Mouse (Mus musculus): ENCODE results near the gene Egfem1. TPM values are rescaled to one million over a fixed set of nuclear protein-coding genes. Genes with fewer than 3 reads are reported as not detected.

Gene Egfem1
- total and polyA plus RNA-seq, 3 experiments: 0.04 TPM; not detected in 2

DNA sequence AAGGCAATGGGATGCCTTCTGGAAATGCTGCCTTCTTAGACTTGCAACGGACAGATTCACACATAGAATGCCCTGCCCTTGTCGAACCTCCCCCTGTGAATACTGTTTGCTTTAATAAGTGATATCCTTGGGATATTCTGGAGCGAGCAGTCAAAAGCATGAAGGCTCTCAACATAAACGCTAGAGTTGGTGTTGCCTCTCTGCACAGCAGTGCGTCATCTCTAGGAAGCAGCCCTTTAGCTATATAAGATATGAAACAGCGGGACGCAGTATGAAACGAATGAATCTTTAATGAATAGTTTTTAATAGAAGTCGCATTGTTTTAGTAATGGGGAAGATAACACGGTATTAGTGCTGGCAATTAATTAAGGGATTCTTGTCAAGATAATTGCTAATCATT, 101.2 kb downstream of the Egfem1 start:
- H3K27me3 ChIP-seq (ENCODE audit: control insufficient read depth, insufficient read depth, low read length): no peaks in the 10 kb centered on the region
- no peak for DNase-seq
- no peaks in the 10 kb centered on the region for H3K79me2 ChIP-seq (replicated peaks; ENCODE audit: control insufficient read depth, insufficient read depth, low read length)
- no peaks in the 10 kb centered on the region for H3K36me3 ChIP-seq (ENCODE audit: control insufficient read depth, insufficient read depth, low read length)
- no peak overlapping the region for H3K9ac ChIP-seq (ENCODE audit: low read depth, low read length)
- intact Hi-C loops (cut with DNase I): no loop called here
- TF ChIP-seq CTCF (IDR thresholded peaks at IDR 0.05) (no peak), POLR2A (IDR thresholded peaks at IDR 0.05; ENCODE audit: insufficient read depth, low read depth, low read length) (no peak), EP300 (IDR thresholded peaks at IDR 0.05; ENCODE audit: insufficient read depth, low read depth, low read length) (no peak)
- H3K4me1 ChIP-seq (ENCODE audit: control insufficient read depth, insufficient read depth, low read length): no peaks in the 10 kb centered on the region
- 85% methylated on average over 10 of the region's 10 CpGs for WGBS
- H3K4me3 ChIP-seq: no peak overlapping the region
- H3K27ac ChIP-seq: no peak overlapping the region

DNA sequence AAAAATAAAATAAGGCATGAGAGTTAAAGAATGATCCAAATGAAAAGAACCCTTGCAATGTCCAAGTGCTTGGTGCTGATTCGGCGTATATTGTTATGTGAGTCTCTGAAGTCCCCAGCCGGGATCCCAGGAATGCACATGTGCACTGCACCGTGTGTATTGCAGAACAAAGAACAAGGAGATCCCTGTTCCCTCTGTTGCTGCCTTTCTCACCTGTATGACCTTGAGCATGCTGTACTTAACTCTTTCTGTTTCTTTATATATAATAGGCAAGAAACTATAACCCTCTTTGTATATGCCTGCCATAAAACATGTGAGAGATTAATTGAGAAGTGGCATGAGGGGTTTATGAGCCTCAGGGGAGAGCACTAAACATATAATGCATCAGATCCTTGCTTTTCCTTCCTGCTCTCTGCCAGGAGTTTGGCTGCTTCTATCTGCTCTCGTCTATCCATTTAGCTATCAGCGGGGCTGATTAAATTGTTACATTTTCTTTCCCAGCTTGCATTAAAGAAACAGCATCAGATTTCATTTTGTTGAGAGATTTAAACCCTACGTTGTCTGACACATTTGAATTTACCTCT, 101.9 kb downstream of the Egfem1 start:
- DNase-seq: no peak
- H3K9ac ChIP-seq (ENCODE audit: low read depth, low read length): no peak overlapping the region
- 61% methylated on average over 7 of the region's 7 CpGs for WGBS
- TF ChIP-seq CTCF (IDR thresholded peaks at IDR 0.05): no peak
- no peak for TF ChIP-seq EP300 (IDR thresholded peaks at IDR 0.05; ENCODE audit: insufficient read depth, low read depth, low read length)
- no peak for TF ChIP-seq POLR2A (IDR thresholded peaks at IDR 0.05; ENCODE audit: insufficient read depth, low read depth, low read length)
- no peaks in the 10 kb centered on the region for H3K4me1 ChIP-seq (ENCODE audit: control insufficient read depth, insufficient read depth, low read length)
- H3K27ac ChIP-seq: no peak overlapping the region
- intact Hi-C loops (cut with DNase I): no loop called here
- H3K36me3 ChIP-seq (ENCODE audit: control insufficient read depth, insufficient read depth, low read length): no peaks in the 10 kb centered on the region
- no peaks in the 10 kb centered on the region for H3K27me3 ChIP-seq (ENCODE audit: control insufficient read depth, insufficient read depth, low read length)
- no peaks in the 10 kb centered on the region for H3K79me2 ChIP-seq (replicated peaks; ENCODE audit: control insufficient read depth, insufficient read depth, low read length)
- H3K4me3 ChIP-seq: no peak overlapping the region

DNA sequence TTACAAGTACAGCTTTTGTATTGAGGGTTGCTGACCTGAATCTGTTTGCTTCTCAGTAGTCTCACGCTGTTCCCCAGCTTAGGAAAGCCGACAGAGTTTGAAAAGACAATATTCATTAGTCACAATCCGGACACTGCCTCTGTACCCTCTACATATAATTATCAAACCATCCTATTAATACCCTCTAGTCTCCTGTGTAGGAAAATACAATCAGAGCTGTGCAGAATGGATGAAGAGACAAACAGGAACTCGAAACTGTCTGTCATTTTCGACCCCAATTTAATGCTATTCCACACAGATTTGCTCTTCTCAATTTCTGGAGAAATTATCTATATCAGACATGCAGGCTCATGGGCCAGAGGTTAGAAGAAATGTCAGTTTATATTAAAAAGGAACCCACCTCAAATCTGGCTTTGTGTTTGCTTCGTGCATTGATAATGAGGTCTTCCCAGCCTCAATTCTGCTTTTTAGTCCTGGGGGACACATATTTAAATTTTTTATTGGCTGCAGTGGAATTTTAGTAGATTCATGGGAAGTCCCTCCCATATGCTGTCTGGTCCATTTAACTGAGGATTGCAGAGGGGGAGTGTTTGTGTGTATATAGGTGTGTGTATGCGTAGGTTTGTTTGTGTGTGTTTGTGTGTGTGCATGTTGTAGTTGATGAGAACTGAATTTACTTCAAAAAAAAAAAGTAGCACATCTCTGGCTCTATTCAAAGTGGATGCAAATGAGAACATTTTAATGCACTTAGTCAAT, 102.8 kb downstream of the Egfem1 start:
- no peaks in the 10 kb centered on the region for H3K4me1 ChIP-seq (ENCODE audit: control insufficient read depth, insufficient read depth, low read length)
- no peak for TF ChIP-seq EP300 (IDR thresholded peaks at IDR 0.05; ENCODE audit: insufficient read depth, low read depth, low read length)
- TF ChIP-seq POLR2A (IDR thresholded peaks at IDR 0.05; ENCODE audit: insufficient read depth, low read depth, low read length): no peak
- TF ChIP-seq CTCF (IDR thresholded peaks at IDR 0.05): no peak
- no peak for DNase-seq
- intact Hi-C loops (cut with DNase I): no loop called here
- no peak overlapping the region for H3K27ac ChIP-seq
- H3K9ac ChIP-seq (ENCODE audit: low read depth, low read length): no peak overlapping the region
- H3K4me3 ChIP-seq: no peak overlapping the region
- no peaks in the 10 kb centered on the region for H3K36me3 ChIP-seq (ENCODE audit: control insufficient read depth, insufficient read depth, low read length)
- H3K79me2 ChIP-seq (replicated peaks; ENCODE audit: control insufficient read depth, insufficient read depth, low read length): no peaks in the 10 kb centered on the region
- WGBS: 76% methylated on average over 7 of the region's 7 CpGs
- no peaks in the 10 kb centered on the region for H3K27me3 ChIP-seq (ENCODE audit: control insufficient read depth, insufficient read depth, low read length)

- TF ChIP-seq CTCF (IDR thresholded peaks at IDR 0.05) (no peak), EP300 (IDR thresholded peaks at IDR 0.05; ENCODE audit: insufficient read depth, low read depth, low read length) (no peak), POLR2A (IDR thresholded peaks at IDR 0.05; ENCODE audit: insufficient read depth, low read depth, low read length) (no peak)
- H3K27ac ChIP-seq: no peak overlapping the region
- no peak for DNase-seq
- no peak overlapping the region for H3K4me3 ChIP-seq
- H3K9ac ChIP-seq (ENCODE audit: low read depth, low read length): no peak overlapping the region
- intact Hi-C loops (cut with DNase I): no loop called here
- WGBS: 62% methylated on average over 6 of the region's 6 CpGs
- no peaks in the 10 kb centered on the region for H3K79me2 ChIP-seq (replicated peaks; ENCODE audit: control insufficient read depth, insufficient read depth, low read length)
- no peaks in the 10 kb centered on the region for H3K27me3 ChIP-seq (ENCODE audit: control insufficient read depth, insufficient read depth, low read length)
- H3K36me3 ChIP-seq (ENCODE audit: control insufficient read depth, insufficient read depth, low read length): no peaks in the 10 kb centered on the region
- H3K4me1 ChIP-seq (ENCODE audit: control insufficient read depth, insufficient read depth, low read length): no peaks in the 10 kb centered on the region
These were observed 108.4 kb downstream of the Egfem1 start for GRCm38 (mm10) chr3:29190263-29190662.

GRCm38 (mm10) chr3:29197727-29198512, 116.1 kb downstream of the Egfem1 start:
- H3K27ac ChIP-seq: no peak overlapping the region
- no peak for DNase-seq
- intact Hi-C loops (cut with DNase I): no loop called here
- no peak overlapping the region for H3K4me3 ChIP-seq
- no peaks in the 10 kb centered on the region for H3K79me2 ChIP-seq (replicated peaks; ENCODE audit: control insufficient read depth, insufficient read depth, low read length)
- H3K9ac ChIP-seq (ENCODE audit: low read depth, low read length): no peak overlapping the region
- no peaks in the 10 kb centered on the region for H3K36me3 ChIP-seq (ENCODE audit: control insufficient read depth, insufficient read depth, low read length)
- no peaks in the 10 kb centered on the region for H3K27me3 ChIP-seq (ENCODE audit: control insufficient read depth, insufficient read depth, low read length)
- no peaks in the 10 kb centered on the region for H3K4me1 ChIP-seq (ENCODE audit: control insufficient read depth, insufficient read depth, low read length)
- TF ChIP-seq POLR2A (IDR thresholded peaks at IDR 0.05; ENCODE audit: insufficient read depth, low read depth, low read length) (no peak), EP300 (IDR thresholded peaks at IDR 0.05; ENCODE audit: insufficient read depth, low read depth, low read length) (no peak), CTCF (IDR thresholded peaks at IDR 0.05) (no peak)
- 84% methylated on average over 10 of the region's 10 CpGs for WGBS

Measured in heart, adult 2 months (tissue).